Mouse (Mus musculus) neutrophil, adult 5-6 weeks (primary cell): ENCODE data around the gene Efcab11. TPM values are rescaled to one million over a fixed set of nuclear protein-coding genes. Genes with fewer than 3 reads are reported as not detected.

ENCODE experiments used
- ATAC-seq: fragments of 151-379, 151-347 bp; 2 replicates; pipeline ENCODE4 v1.8.0; 2017; ENCODE audit warnings: mild to moderate bottlenecking, moderate TSS enrichment; ENCODE audit not compliant: insufficient number of reproducible peaks, poor library complexity, low FRiP score, severe bottlenecking; ENCODE audit errors: extremely low read depth
- total RNA-seq: library from RNA; stranded (forward); fragments of 200-1000 nt; gene quantifications from 2 replicates; pipeline ENCODE4 v1.2.3, GENCODE M21; 2017

Gene Efcab11
- total RNA-seq, 1 experiment from 2014 or later = 2.4 TPM

GRCm38 (mm10) chr12:99646556-99647354 is 237.5 kb downstream of the Efcab11 start:
- ATAC-seq = peak; percentile 51; the same call in 1 of the 2 replicates

- ATAC-seq = no peak
These were observed 238.8 kb downstream of the Efcab11 start for GRCm38 (mm10) chr12:99645418-99645817.

DNA sequence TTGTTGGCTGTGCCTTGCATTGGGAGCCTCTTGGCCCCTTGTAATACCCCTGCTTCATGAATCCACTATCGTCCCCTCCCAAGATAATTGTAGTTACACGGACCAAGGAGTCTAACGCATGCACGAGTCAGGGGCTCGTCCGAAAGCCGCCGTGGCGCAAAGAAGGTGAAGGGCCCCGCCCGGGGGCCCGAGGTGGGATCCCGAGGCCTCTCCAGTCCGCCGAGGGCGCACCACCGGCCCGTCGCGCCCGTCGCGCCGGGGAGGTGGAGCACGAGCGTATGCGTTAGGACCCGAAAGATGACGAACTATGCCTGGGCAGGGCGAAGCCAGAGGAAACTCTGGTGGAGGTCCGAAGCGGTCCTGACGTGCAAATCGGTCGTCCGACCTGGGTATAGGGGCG is 239.3 kb downstream of the Efcab11 start:
- ATAC-seq = 0 out of 2 replicates have a peak, but pooled peaks have one; percentile 36

Other genes starting within 250 kb of the Efcab11 start
- gene Tdp1, start 78 bp upstream of the Efcab11 start, total RNA-seq = 9.3 and 19.2 TPM in 2 replicates
- 0.25 and 0.58 TPM in 2 replicates for gene Kcnk13, start 80.1 kb upstream of the Efcab11 start, total RNA-seq
- gene Psmc1, start 225.7 kb upstream of the Efcab11 start, total RNA-seq = 76.6 and 118 TPM in 2 replicates